In genomic region chr3:84269987-84270623, GRCm38 (mm10) we compare ENCODE assay signal across 9 mouse cellular contexts. TPM values are rescaled to one million over a fixed set of nuclear protein-coding genes. Genes with fewer than 3 reads are reported as not detected.
DNase-seq lines count a peak whose midpoint lies in the region; ATAC-seq and TF ChIP-seq lines count a peak whose summit lies in the region.
"Had no signal": no experiment of that assay in that cellular context is flagged by ENCODE, and none has a peak within 500 bp of the region (broad histone marks: within the 10 kb centered on the region; RNA-seq: fewer than 3 reads in every experiment).

No protein-coding gene starts in this region.

- peak overlapping the region; percentile 9; the same call in 1 of the 2 replicates for H3K27ac ChIP-seq in left cerebral cortex, adult 2 months
- H3K27ac ChIP-seq in hindbrain, embryonic 10.5 days: peak overlapping the region; percentile 80
- H3K27ac ChIP-seq in limb, embryonic 14.5 days (replicated peaks; ENCODE audit: low read depth, low read length): no peak overlapping the region
- peak overlapping the region; percentile 96 for H3K27ac ChIP-seq in small intestine, adult 2 months (ENCODE audit: insufficient read depth, low read depth, low read length)

- H3K4me2 ChIP-seq in limb, embryonic 14.5 days (replicated peaks; ENCODE audit: low read depth, low read length, severe bottlenecking): peak overlapping the region; percentile 44

- no peak for TF ChIP-seq POLR2A in limb, embryonic 14.5 days (IDR thresholded peaks at IDR 0.05; ENCODE audit: borderline replicate concordance, extremely low read depth, insufficient read depth, insufficient read length)
- TF ChIP-seq POLR2A in small intestine, adult 2 months (IDR thresholded peaks at IDR 0.05; ENCODE audit: low read depth, low read length): no peak

- DNase-seq in left cerebral cortex, adult 2 months (ENCODE audit: extremely low spot score in 1 of 2, low spot score in 2 of 2): no peak
- DNase-seq in left cerebral cortex, postnatal 14 days (ENCODE audit: low spot score in 2 of 2): no peak
- DNase-seq in hindbrain, embryonic 10.5 days (ENCODE audit: low spot score): peak; percentile 57
- peak; percentile 85 for DNase-seq in limb, embryonic 14.5 days (ENCODE audit: low spot score)
- DNase-seq in gastrocnemius, adult 8-10 months (ENCODE audit: low spot score in 2 of 2): no peak
- DNase-seq in gastrocnemius, postnatal 10 days: no peak
- no peak for DNase-seq in adrenal gland, adult 8-10 months

- H3K4me3 ChIP-seq in left cerebral cortex, adult 2 months: peak overlapping the region; percentile 19; the same call in 1 of the 2 replicates
- peak overlapping the region; percentile 40 for H3K4me3 ChIP-seq in hindbrain, embryonic 10.5 days
- H3K4me3 ChIP-seq in limb, embryonic 14.5 days (replicated peaks; ENCODE audit: low read length): peak overlapping the region; percentile 11; the same call in 1 of the 2 replicates
- peak overlapping the region; percentile 71 for H3K4me3 ChIP-seq in small intestine, adult 2 months (ENCODE audit: low read depth, low read length)

- TF ChIP-seq CTCF in left cerebral cortex, adult 2 months (IDR thresholded peaks at IDR 0.05): no peak
- no peak for TF ChIP-seq CTCF in small intestine, adult 2 months (IDR thresholded peaks at IDR 0.05; ENCODE audit: extremely low read depth, insufficient read length, insufficient replicate concordance, low read depth, low read length)

- ATAC-seq in limb, embryonic 14.5 days (ENCODE audit: low FRiP score, low read depth): peak; percentile 86

- intact Hi-C loops in left cerebral cortex, adult 2 months (cut with DNase I): loop anchor here (2.0 kb wide), 1 partner anchor 43 kb away; no protein-coding TSS in a partner anchor
- intact Hi-C loops in left cerebral cortex, postnatal 14 days (cut with DNase I): no loop called here

- H3K9ac ChIP-seq in limb, embryonic 14.5 days (ENCODE audit: low read depth, low read length, severe bottlenecking): no peak overlapping the region

- WGBS in hindbrain, embryonic 10.5 days: 14% methylated on average over 13 of the region's 13 CpGs
- WGBS in limb, embryonic 14.5 days: 5% methylated on average over 13 of the region's 13 CpGs
- WGBS in small intestine, adult 2 months: 12% methylated on average over 13 of the region's 13 CpGs

- H3K9me3 ChIP-seq in hindbrain, embryonic 10.5 days: no peaks in the 10 kb centered on the region
- H3K9me3 ChIP-seq in limb, embryonic 14.5 days (ENCODE audit: control insufficient read depth, low read length): no peaks in the 10 kb centered on the region
- H3K9me3 ChIP-seq: G1E had no signal

- peaks cover 19% of the 10 kb centered on the region for H3K27me3 ChIP-seq in hindbrain, embryonic 10.5 days (ENCODE audit: insufficient read depth, poor library complexity, severe bottlenecking)
- H3K27me3 ChIP-seq in limb, embryonic 14.5 days (ENCODE audit: control insufficient read depth, insufficient read depth, low read length): peaks cover 27% of the 10 kb centered on the region
- H3K27me3 ChIP-seq in small intestine, adult 2 months (ENCODE audit: control insufficient read depth, insufficient read depth, low read length): no peaks in the 10 kb centered on the region

- peaks cover 70% of the 10 kb centered on the region for H3K4me1 ChIP-seq in hindbrain, embryonic 10.5 days (replicated peaks)
- H3K4me1 ChIP-seq in limb, embryonic 14.5 days (ENCODE audit: control insufficient read depth, insufficient read depth, low read length): peaks cover 22% of the 10 kb centered on the region
- H3K4me1 ChIP-seq in small intestine, adult 2 months (ENCODE audit: control insufficient read depth, insufficient read depth, insufficient read length, low read length): peaks cover 47% of the 10 kb centered on the region

- 0 out of 2 replicates have a peak, but pooled peaks cover 5% of the 10 kb centered on the region for H3K36me3 ChIP-seq in hindbrain, embryonic 10.5 days
- no peaks in the 10 kb centered on the region for H3K36me3 ChIP-seq in limb, embryonic 14.5 days (ENCODE audit: control insufficient read depth, insufficient read depth, low read length)
- H3K36me3 ChIP-seq in small intestine, adult 2 months (ENCODE audit: control insufficient read depth, insufficient read depth, low read length): no peaks in the 10 kb centered on the region
- H3K36me3 ChIP-seq: G1E had no signal

RNA-seq across cellular contexts. Expression of gene Trim2, which starts 36.6 kb away (rescaled TPM):
- total RNA-seq in left cerebral cortex, adult 2 months (2021): 100 to 1,000 TPM; 246 to 280 TPM
- total RNA-seq in left cerebral cortex, postnatal 14 days (2021): 100 to 1,000 TPM; 190 to 200 TPM
- 65.9 and 87.0 TPM in 2 replicates for polyA plus RNA-seq in hindbrain, embryonic 10.5 days (2016; fragmentation: Nextera tagmentation; extraction: Ambion mirVana)
- polyA plus RNA-seq in limb, embryonic 14.5 days (2012; rRNA removed): 17.4 and 20.5 TPM in 2 replicates
- polyA plus RNA-seq in limb, embryonic 14.5 days (2014; fragmentation: Nextera tagmentation; extraction: Ambion mirVana): 28.1 and 30.6 TPM in 2 replicates
- 26.1 and 52.4 TPM in 2 replicates for polyA plus RNA-seq in small intestine, adult 2 months (2012; rRNA removed)
- 1 to 10 TPM in 3 of 4 experiments, under 1 TPM in 1; 0.92 to 3.0 (median 1.8) TPM for total RNA-seq in gastrocnemius, adult 8-10 months (2022)
- 10 to 100 TPM in 1 of 2 experiments, 1 to 10 TPM in 1; 8.6 to 11.9 TPM for total RNA-seq in gastrocnemius, postnatal 10 days (2021)
- 10 to 100 TPM; 42.9 to 87.2 (median 60.4) TPM for total RNA-seq in adrenal gland, adult 8-10 months (2022)
- polyA plus RNA-seq: G1E had no signal

Comparison
In these comparisons a context has a peak if more than half of its experiments do, and no peak if none do; other contexts are left out.
1. DNase-seq: peak in hindbrain, embryonic 10.5 days (single experiment) and limb, embryonic 14.5 days (single experiment); none in left cerebral cortex, adult 2 months (0 of 2), left cerebral cortex, postnatal 14 days (0 of 2), gastrocnemius, adult 8-10 months (0 of 2), gastrocnemius, postnatal 10 days (single experiment) and adrenal gland, adult 8-10 months (single experiment).
2. H3K4me3 ChIP-seq: peak in every context shown above with its lines; median percentile 71 in small intestine, adult 2 months; 40 in hindbrain, embryonic 10.5 days; 19 in left cerebral cortex, adult 2 months; 11 in limb, embryonic 14.5 days.